Mouse (Mus musculus): ENCODE data around the gene Tmem184b. TPM values are rescaled to one million over a fixed set of nuclear protein-coding genes. Genes with fewer than 3 reads are reported as not detected.

The Tmem184b gene
- polyA plus RNA-seq, 1 experiment from 2014 or later = 50.4 TPM

DNA sequence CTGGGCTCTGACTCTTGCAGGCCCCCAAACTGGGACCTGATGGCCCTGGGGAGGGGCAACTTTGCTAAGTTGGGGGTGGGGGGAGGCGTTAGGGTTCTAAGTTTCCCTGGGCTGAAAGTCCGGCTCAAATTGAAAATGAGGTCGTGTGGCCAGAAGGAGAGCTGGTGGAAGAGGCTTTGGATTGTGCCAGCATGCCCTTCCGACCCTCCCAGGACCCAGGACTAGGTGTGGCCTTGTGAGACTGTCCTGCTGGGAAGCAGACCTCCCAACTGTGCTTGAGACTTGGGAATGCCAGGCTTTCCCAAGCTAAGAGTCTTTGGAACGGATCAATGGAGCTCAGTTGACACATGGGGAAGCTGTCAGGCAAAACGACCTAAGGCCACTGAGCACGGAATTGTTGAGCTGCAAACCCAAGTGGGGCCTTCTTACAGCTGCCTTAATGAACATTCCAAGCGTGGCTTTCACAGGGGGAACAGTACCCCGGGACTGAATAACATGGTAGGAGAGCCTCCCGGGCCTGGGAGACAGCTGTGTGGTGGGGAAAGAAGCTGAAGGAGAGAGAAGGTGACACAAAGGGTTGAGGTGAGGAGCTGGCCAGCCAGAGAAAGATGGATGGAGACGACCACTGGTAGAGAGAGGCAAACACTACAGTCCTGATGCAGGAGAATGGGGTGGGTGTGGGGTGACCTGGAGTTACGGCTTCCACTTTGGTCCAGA, 45.2 kb downstream of the Tmem184b start:
- Histone ChIP-seq H3K4me3 (peak overlapping the region; percentile 41; the same call in 1 of the 2 replicates), H3K36me3 (peaks cover 22% of the 10 kb centered on the region), H3K27ac (no peak overlapping the region), H3K4me1 (peaks cover 18% of the 10 kb centered on the region), H3K27me3 (replicated peaks) (peaks cover 19% of the 10 kb centered on the region), H3K9me3 (no peaks in the 10 kb centered on the region), H3K4me2 (replicated peaks) (peak overlapping the region; percentile 96), H3K9ac (no peak overlapping the region)
- WGBS = 50% methylated on average over 12 of the region's 12 CpGs
- ATAC-seq (ENCODE audit: low FRiP score, low read depth) = 0 out of 2 replicates have a peak, but pooled peaks have one; percentile 7

DNA sequence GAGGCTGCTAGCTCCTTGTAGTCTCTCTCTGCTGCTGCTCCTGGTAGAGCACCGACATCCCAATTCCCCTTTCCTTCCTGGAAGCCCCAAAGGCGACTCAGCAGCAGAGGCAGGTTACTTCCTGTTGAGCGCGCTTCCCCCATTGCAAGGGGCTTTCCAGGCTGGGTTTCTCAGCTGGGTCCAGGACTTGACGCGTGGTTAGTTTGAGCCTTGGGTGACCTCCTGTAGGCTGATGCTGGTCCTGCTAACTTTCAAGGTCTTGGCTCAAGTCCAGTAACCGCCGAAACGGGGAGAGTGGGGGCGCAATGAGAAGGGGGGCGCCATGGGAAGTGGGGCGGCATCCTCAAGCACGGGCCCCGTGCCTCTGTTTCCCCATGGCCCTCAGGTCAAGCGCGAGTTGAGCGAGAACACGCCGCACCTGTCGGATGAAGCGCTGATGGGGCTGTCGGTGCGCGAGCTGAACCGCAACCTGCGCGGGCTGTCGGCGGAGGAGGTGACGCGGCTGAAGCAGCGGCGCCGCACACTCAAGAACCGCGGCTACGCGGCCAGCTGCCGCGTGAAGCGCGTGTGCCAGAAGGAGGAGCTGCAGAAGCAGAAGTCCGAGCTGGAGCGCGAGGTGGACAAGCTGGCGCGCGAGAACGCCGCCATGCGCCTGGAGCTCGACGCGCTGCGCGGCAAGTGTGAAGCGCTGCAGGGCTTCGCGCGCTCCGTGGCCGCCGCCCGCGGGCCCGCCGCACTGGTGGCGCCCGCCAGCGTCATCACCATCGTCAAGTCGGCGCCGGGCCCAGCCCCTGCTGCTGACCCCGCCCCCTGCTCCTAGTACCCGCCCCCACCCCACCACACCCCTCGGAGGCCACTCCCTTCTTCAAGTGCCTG, 46.1 kb downstream of the Tmem184b start:
- Histone ChIP-seq H3K4me1 (peaks cover 18% of the 10 kb centered on the region), H3K9ac (peak overlapping the region; percentile 56), H3K27ac (no peak overlapping the region), H3K4me3 (peak overlapping the region; percentile 41), H3K9me3 (no peaks in the 10 kb centered on the region), H3K36me3 (peaks cover 14% of the 10 kb centered on the region), H3K4me2 (replicated peaks) (peak overlapping the region; percentile 96), H3K27me3 (replicated peaks) (peaks cover 19% of the 10 kb centered on the region)
- WGBS = under 1% methylated on average over 59 of the region's 77 CpGs
- peak; percentile 73 for ATAC-seq (ENCODE audit: low FRiP score, low read depth)

DNA sequence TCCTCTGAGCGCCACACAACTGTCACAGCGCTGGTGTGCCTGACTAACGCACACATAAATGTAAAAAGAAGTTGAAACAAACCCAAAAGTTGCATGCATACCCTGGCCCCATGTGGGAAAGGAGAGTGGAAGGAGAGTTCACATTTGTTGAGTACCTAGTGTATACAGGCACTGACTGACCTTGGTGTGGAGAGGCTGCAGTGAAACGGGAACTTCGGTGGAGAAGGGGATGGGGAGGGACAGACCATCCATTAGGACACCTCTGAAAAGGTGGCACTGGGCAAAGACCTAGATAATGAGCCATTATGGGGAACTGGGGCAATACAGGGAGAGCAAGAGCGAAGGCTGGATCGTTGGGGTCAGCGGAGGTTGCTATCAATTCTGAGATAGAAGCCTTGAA, 46.9 kb downstream of the Tmem184b start:
- Histone ChIP-seq H3K4me2 (replicated peaks) (peak overlapping the region; percentile 96), H3K27ac (no peak overlapping the region), H3K36me3 (peaks cover 6% of the 10 kb centered on the region), H3K4me1 (peaks cover 18% of the 10 kb centered on the region), H3K27me3 (replicated peaks) (peaks cover 19% of the 10 kb centered on the region), H3K9ac (no peak overlapping the region), H3K9me3 (no peaks in the 10 kb centered on the region), H3K4me3 (no peak overlapping the region)
- no peak for ATAC-seq (ENCODE audit: low FRiP score, low read depth)
- 79% methylated on average over 8 of the region's 8 CpGs for WGBS

DNA sequence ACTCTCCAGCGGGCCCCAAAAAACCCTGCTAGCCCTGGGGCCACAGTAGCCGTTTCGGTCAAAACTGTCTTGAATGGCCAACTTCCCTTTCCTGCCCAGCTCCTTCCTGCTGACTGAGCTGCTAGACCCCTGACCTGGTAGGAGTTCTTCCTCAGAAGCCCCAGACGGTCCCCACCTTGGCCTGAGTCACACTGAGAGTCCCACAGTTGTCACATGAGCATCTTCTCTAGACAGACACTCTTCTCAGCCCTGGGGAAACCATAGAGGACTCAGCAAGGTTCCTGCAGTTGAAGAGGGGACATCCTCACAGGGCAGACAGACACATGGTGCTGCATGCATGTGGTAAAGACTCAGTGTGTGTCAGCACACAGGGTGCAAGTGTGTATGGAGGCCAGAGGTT, 48.8 kb downstream of the Tmem184b start:
- Histone ChIP-seq H3K27me3 (replicated peaks) (peaks cover 23% of the 10 kb centered on the region), H3K27ac (no peak overlapping the region), H3K9ac (no peak overlapping the region), H3K9me3 (no peaks in the 10 kb centered on the region), H3K4me2 (replicated peaks) (no peak overlapping the region), H3K36me3 (no peaks in the 10 kb centered on the region), H3K4me1 (peaks cover 21% of the 10 kb centered on the region), H3K4me3 (no peak overlapping the region)
- no peak for ATAC-seq (ENCODE audit: low FRiP score, low read depth)
- WGBS = 82% methylated on average over 4 of the region's 4 CpGs

DNA sequence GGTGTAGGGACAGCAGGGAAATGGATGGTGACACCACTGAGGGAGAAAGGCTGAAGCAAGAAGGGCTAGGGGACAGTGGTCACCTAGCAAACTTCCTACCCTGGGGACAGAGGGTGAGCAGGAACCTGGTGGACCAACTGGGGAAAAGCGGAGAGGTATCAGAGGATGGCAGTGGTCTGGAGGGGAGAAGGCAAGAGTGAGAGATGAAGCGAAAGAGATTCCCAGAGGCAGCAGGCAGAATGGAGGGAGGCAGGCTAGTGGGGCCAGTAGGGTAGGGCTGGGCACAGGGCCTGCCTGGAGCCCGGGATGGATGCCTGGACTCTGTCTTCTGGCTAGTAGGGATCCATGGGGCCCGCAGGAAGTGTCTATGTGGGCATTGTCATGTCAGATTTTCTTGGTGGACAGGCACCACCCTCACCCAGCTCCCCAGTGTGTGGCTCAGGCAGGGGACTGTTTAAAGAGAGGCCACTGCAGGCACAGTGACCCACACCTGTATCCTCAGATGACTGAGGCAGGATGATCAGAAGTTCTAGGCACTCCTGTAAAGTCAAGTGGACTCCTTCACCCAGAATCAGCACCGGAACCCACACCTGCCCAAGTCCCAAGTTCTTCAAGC, 49.6 kb downstream of the Tmem184b start:
- H3K36me3 ChIP-seq = no peaks in the 10 kb centered on the region
- H3K9me3 ChIP-seq = no peaks in the 10 kb centered on the region
- no peak for ATAC-seq (ENCODE audit: low FRiP score, low read depth)
- H3K27me3 ChIP-seq (replicated peaks) = peaks cover 29% of the 10 kb centered on the region
- H3K9ac ChIP-seq = no peak overlapping the region
- WGBS = 90% methylated on average over 5 of the region's 5 CpGs
- no peak overlapping the region for H3K27ac ChIP-seq
- no peak overlapping the region for H3K4me3 ChIP-seq
- peaks cover 22% of the 10 kb centered on the region for H3K4me1 ChIP-seq
- H3K4me2 ChIP-seq (replicated peaks) = no peak overlapping the region

DNA sequence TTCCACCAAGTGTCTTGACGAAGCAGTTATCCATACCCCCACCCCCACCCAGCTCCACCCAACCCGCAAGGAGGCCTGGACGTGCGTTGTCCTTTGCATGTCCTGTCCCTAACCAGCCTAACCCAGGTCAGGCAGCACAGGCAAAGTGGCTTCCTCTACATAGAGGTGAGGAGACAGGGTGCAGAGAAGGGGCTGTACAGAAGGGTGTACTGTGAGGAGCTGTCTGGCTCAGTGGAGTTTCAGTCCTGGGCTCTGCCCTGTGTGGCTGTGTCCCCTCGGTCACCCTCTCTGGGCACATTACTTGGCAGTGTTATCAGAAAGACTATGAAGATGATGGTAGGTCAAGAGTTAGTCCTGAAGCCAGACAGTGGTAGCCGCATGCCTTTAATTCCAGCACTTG, 50.9 kb downstream of the Tmem184b start:
- no peak overlapping the region for H3K4me3 ChIP-seq
- no peak for ATAC-seq (ENCODE audit: low FRiP score, low read depth)
- 82% methylated on average over 6 of the region's 6 CpGs for WGBS

DNA sequence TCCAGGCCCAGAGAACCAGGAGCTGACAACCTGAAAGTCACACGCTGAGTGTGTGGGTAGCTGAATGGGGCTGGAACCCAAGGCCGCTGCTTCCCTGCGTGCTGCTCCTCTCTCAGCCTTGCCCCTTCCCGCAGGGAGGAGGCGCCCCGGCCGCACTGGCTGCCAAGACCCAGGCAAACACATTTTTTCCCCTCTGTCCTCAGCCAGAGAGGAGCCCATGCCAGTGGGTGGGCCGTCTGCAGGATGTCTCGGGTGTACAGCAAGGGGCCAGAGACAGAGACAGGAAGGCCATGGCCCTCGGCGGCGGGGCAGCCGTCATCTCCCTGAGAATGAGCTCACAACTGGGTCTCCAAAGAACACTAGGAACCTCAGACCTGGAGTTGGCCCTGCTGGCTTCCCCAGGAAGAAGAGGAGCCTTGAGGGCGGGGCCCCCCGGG, 52.0 kb downstream of the Tmem184b start:
- peaks cover 28% of the 10 kb centered on the region for H3K27me3 ChIP-seq (replicated peaks)
- H3K9ac ChIP-seq = 0 out of 2 replicates have a peak overlapping the region, but pooled peaks have one; percentile 33
- WGBS = 27% methylated on average over 15 of the region's 15 CpGs
- no peak overlapping the region for H3K4me3 ChIP-seq
- peaks cover 20% of the 10 kb centered on the region for H3K4me1 ChIP-seq
- no peaks in the 10 kb centered on the region for H3K36me3 ChIP-seq
- ATAC-seq (ENCODE audit: low FRiP score, low read depth) = no peak
- no peaks in the 10 kb centered on the region for H3K9me3 ChIP-seq
- H3K4me2 ChIP-seq (replicated peaks) = no peak overlapping the region
- 0 out of 2 replicates have a peak overlapping the region, but pooled peaks have one; percentile 42 for H3K27ac ChIP-seq

More for the DNA sequence above, 50.9 kb downstream of the Tmem184b start:
- Histone ChIP-seq H3K27me3 (replicated peaks) (peaks cover 35% of the 10 kb centered on the region), H3K27ac (no peak overlapping the region), H3K9ac (no peak overlapping the region), H3K36me3 (no peaks in the 10 kb centered on the region), H3K9me3 (no peaks in the 10 kb centered on the region), H3K4me2 (replicated peaks) (no peak overlapping the region), H3K4me1 (peaks cover 28% of the 10 kb centered on the region)

DNA sequence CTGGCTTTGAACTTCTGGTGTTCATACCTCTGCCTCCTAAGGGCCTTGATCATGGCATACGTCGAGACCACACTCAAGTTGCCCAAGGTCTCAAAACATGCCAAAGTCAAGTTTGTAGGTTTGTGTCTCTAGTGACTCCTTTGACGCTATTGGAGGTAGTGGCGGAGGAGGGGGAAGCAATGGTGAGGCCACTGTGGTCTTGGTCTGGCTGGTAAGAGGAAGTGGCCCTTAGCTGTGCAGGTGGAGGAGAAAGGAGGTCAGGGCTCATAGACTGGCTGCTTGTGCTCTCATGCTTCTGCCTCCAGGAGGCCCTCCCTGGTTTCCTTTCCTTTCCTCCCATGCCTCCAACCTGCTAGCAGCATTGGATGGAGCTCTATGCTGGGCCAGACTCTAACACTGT, 52.5 kb downstream of the Tmem184b start:
- Histone ChIP-seq H3K4me1 (peaks cover 20% of the 10 kb centered on the region), H3K27ac (0 out of 2 replicates have a peak overlapping the region, but pooled peaks have one; percentile 42), H3K4me2 (replicated peaks) (no peak overlapping the region), H3K27me3 (replicated peaks) (peaks cover 27% of the 10 kb centered on the region), H3K4me3 (no peak overlapping the region), H3K36me3 (no peaks in the 10 kb centered on the region), H3K9ac (no peak overlapping the region), H3K9me3 (no peaks in the 10 kb centered on the region)
- 94% methylated on average over 4 of the region's 4 CpGs for WGBS
- no peak for ATAC-seq (ENCODE audit: low FRiP score, low read depth)

DNA sequence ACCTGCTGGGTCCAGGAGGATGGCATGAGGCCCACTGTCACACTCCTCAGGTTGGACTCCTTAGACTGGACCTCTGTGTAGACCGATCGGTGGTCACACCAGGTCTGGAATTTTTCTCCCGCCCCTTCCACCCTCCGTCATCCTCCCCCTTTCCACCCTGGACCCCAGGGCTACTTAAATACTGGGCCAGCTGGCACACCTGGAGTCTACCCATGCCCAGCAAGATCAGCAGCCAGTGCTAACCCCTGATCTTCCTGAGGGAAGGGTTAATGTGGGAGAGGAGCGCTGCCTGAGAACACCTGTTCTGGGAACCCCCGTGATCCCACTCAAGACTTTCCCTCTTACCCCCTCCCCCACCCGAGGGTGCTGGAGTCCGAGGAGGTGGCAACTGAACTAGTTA, 54.7 kb downstream of the Tmem184b start:
- H3K4me3 ChIP-seq = peak overlapping the region; percentile 66; the same call in 1 of the 2 replicates
- H3K9me3 ChIP-seq = no peaks in the 10 kb centered on the region
- WGBS = 68% methylated on average over 8 of the region's 8 CpGs
- H3K4me2 ChIP-seq (replicated peaks) = peak overlapping the region; percentile 97
- H3K9ac ChIP-seq = peak overlapping the region; percentile 73; the same call in 1 of the 2 replicates
- H3K27ac ChIP-seq = no peak overlapping the region
- peaks cover 23% of the 10 kb centered on the region; the same call in 1 of the 2 replicates for H3K27me3 ChIP-seq (replicated peaks)
- no peaks in the 10 kb centered on the region for H3K36me3 ChIP-seq
- peaks cover 20% of the 10 kb centered on the region for H3K4me1 ChIP-seq
- no peak for ATAC-seq (ENCODE audit: low FRiP score, low read depth)

DNA sequence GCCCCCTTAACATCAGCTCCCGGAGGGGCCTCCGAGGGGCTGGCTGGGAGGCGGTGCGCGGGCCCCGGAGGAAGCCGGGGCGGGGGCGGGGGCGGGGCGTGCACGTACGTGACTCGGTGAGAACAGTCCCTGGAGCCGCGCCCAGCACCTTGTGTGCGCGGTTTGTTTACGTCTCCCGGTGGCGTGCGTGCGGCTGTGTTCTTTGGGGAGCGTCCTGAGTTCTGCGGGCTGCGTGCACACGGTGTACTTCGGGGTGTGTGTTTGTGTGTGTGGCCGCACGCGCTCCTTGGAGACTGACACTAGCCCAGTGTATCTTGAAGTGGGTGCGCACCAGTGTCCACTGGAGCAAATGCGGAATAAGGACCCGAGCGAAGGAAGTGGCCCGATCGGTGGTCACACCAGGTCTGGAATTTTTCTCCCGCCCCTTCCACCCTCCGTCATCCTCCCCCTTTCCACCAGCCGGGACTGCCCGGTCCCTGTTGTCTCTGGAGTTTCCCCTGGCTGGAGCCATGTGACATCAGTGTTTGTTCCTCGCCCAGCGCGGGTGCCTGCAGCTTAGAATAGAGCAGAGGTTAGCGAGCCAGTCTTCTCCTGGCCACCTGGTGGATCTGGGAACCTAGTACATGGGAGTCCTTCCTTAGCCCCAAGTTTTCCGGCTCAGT, 55.4 kb downstream of the Tmem184b start:
- Histone ChIP-seq H3K9ac (peak overlapping the region; percentile 73), H3K36me3 (no peaks in the 10 kb centered on the region), H3K27ac (peak overlapping the region; percentile 62), H3K9me3 (no peaks in the 10 kb centered on the region), H3K4me1 (peaks cover 20% of the 10 kb centered on the region), H3K4me2 (replicated peaks) (peak overlapping the region; percentile 97), H3K4me3 (peak overlapping the region; percentile 66), H3K27me3 (replicated peaks) (peaks cover 23% of the 10 kb centered on the region; the same call in 1 of the 2 replicates)
- WGBS = under 1% methylated on average over 45 of the region's 46 CpGs
- ATAC-seq (ENCODE audit: low FRiP score, low read depth) = peak; percentile 75

DNA sequence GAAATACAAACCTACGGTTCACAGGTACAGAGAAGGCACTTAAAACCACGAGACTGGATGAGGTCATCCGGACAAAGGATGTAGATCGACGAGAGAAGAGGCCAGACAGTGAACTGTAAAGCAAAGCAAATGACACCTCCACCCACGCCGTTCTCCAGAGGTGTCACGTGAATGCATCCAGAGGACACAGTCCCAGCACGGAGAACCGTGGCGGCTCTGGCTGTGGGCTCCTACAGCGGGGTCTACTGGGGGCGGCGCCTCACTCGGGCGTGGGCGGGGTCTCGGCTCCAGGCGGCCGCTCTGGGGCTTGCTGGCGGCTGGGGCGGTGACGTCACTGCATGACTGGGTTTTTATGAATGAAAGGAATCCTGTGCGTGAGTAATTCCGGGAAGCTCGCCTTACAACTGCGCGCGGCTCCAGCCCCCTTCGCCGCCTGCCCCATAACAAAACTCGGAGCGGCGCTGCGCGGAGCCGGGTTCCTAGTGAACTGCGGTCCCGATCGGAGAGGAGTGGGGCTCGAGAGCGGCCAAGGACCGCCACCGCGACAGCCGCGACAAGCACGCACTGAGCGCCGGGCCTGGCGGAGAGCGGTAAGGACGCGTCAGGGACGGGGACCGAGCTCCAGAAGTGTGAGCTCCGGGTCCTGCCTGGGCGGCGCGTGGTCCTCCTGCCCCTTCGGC, 56.1 kb downstream of the Tmem184b start:
- peaks cover 23% of the 10 kb centered on the region; the same call in 1 of the 2 replicates for H3K27me3 ChIP-seq (replicated peaks)
- H3K27ac ChIP-seq = peak overlapping the region; percentile 62
- peak overlapping the region; percentile 73 for H3K9ac ChIP-seq
- ATAC-seq (ENCODE audit: low FRiP score, low read depth) = peak; percentile 93
- peaks cover 20% of the 10 kb centered on the region for H3K4me1 ChIP-seq
- under 1% methylated on average over 61 of the region's 61 CpGs for WGBS
- H3K4me3 ChIP-seq = peak overlapping the region; percentile 66
- H3K9me3 ChIP-seq = no peaks in the 10 kb centered on the region
- no peaks in the 10 kb centered on the region for H3K36me3 ChIP-seq
- H3K4me2 ChIP-seq (replicated peaks) = peak overlapping the region; percentile 97
